Mouse (Mus musculus): ENCODE measurements around the gene Il15ra.

- TF ChIP-seq CTCF (IDR thresholded peaks at IDR 0.05; ENCODE audit: control insufficient read depth, insufficient read depth, insufficient read length) (no peak), MAX (IDR thresholded peaks at IDR 0.05) (no peak), USF1 (IDR thresholded peaks at IDR 0.05; ENCODE audit: low read depth) (no peak), FOSL1 (IDR thresholded peaks at IDR 0.05; ENCODE audit: insufficient read depth, low read length, poor library complexity, severe bottlenecking) (no peak)
Observed at GRCm38 (mm10) chr2:11672144-11672543, 32.9 kb upstream of the Il15ra start.
